Mouse (Mus musculus) embryonic facial prominence, embryonic 12.5 days (tissue): ENCODE measurements around the gene Rnps1. TPM values are rescaled to one million over a fixed set of nuclear protein-coding genes. Genes with fewer than 3 reads are reported as not detected.
"Not testable (repeated sequence)": the region's sequence is repeated elsewhere in the genome, so short reads cannot be mapped to it uniquely, and the experiment has no call there.

Experiments
- ATAC-seq: fragments of 200-750 bp; cut with Nextera tagmentation; 2 replicates; pipeline ENCODE4 v1.8.0; 2017; ENCODE audit not compliant: insufficient number of reproducible peaks, insufficient read depth, low FRiP score, low TSS enrichment
- H3K27ac ChIP-seq: fragments of 300-500 bp; sonication (generic); 2 replicates; pipeline ENCODE4 v1.5.1; 2016; ENCODE audit warnings: mild to moderate bottlenecking
- H3K27me3 ChIP-seq: fragments of 300-500 bp; sonication (generic); 2 replicates; pipeline ENCODE4 v1.6.1; 2016; ENCODE audit warnings: mild to moderate bottlenecking, moderate library complexity
- H3K36me3 ChIP-seq: fragments of 300-500 bp; sonication (generic); 2 replicates; pipeline ENCODE4 v1.6.1; 2016; ENCODE audit warnings: mild to moderate bottlenecking
- H3K4me1 ChIP-seq: fragments of 300-500 bp; sonication (generic); 2 replicates; pipeline ENCODE4 v1.6.1; 2016
- H3K4me2 ChIP-seq: fragments of 300-500 bp; sonication (generic); replicated peaks from 2 replicates; pipeline ENCODE4 v1.6.1; 2016; ENCODE audit warnings: mild to moderate bottlenecking, moderate library complexity
- H3K4me3 ChIP-seq: fragments of 300-500 bp; sonication (generic); 2 replicates; pipeline ENCODE4 v1.5.1; 2016; ENCODE audit warnings: mild to moderate bottlenecking
- H3K9ac ChIP-seq: fragments of 300-500 bp; sonication (generic); 2 replicates; pipeline ENCODE4 v1.6.1; 2016; ENCODE audit warnings: mild to moderate bottlenecking, moderate library complexity
- H3K9me3 ChIP-seq: fragments of 300-500 bp; sonication (generic); 2 replicates; pipeline ENCODE4 v1.6.1; 2016; ENCODE audit warnings: mild to moderate bottlenecking, moderate library complexity
- WGBS: fragments of 180-500 bp; shearing (Covaris S2); methylation state at CpG from one replicate; pipeline ENCODE4 v1.1.7; 2016; 5-methylcytosine and 5-hydroxymethylcytosine counted together
- polyA plus RNA-seq: library from polyadenylated mRNA; unstranded; fragments of >200 nt; fragmentation: Nextera tagmentation; extraction: Ambion mirVana; gene quantifications from 2 replicates; pipeline ENCODE4 v1.2.1, GENCODE M21; 2016

Rnps1 gene
- polyA plus RNA-seq, 1 experiment from 2014 or later = 336 TPM

DNA sequence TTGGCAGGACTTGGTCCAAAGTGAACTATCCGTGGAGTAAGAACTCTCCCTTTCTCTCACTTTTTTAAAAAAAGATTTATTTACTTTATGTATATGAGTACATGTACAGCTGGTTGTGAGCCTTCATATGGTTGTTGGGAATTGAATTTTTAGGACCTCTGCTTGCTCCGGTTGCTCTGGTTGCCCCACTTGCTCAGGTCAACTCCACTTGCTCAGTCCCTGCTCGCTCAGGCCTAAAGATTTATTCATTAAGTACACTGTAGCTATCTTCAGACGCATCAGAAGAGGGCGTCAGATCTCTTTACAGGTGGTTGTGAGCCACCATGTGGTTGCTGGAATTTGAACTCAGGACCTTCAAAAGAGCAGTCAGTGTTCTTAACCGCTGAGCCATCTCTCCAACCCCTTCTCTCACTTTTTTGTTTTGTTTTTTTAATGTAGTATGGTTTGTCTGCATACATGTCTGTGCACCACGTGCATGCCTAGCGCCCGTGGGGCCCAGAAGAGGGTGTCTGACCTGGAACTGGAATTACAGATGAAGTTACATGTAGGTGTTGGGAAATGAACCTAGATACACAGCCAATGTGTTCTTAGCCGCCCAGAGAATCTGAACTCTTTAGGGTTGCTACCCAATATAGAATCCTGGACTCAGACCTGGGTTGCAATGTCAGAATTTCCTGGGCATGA lies 41.3 kb downstream of the Rnps1 start:
- Histone ChIP-seq H3K27ac (peak overlapping the region; percentile 95; the same call in 1 of the 2 replicates), H3K4me3 (peak overlapping the region; percentile 76; the same call in 1 of the 2 replicates), H3K4me2 (peak overlapping the region; percentile 32; the same call in 1 of the 2 replicates), H3K36me3 (peaks cover 12% of the 10 kb centered on the region), H3K4me1 (peaks cover 12% of the 10 kb centered on the region; the same call in 1 of the 2 replicates)
- H3K9me3 ChIP-seq, H3K9ac ChIP-seq, ATAC-seq, H3K27me3 ChIP-seq: not testable (repeated sequence)
- 50% methylated on average over 10 of the region's 10 CpGs for WGBS

DNA sequence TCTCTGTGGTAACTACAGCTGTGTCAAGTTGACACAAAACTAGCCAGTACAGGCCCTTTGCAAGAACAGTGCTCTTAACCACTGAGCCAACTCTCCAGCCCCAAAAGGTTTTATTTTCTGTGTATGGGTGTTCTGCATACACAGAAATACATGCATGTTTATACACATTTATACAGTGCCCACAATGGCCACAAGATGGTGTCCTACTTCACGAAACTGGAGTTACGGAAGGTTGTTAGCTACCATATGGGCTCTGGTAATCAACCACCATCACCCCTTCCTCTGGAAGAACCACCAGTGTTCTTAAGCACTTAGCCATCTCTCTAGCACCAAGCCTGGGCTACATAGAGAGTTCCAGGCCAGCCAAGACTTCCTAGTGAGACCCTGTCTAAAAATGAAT lies 47.2 kb downstream of the Rnps1 start:
- 60% methylated on average over 2 of the region's 2 CpGs for WGBS
- no peak overlapping the region for H3K4me3 ChIP-seq

DNA sequence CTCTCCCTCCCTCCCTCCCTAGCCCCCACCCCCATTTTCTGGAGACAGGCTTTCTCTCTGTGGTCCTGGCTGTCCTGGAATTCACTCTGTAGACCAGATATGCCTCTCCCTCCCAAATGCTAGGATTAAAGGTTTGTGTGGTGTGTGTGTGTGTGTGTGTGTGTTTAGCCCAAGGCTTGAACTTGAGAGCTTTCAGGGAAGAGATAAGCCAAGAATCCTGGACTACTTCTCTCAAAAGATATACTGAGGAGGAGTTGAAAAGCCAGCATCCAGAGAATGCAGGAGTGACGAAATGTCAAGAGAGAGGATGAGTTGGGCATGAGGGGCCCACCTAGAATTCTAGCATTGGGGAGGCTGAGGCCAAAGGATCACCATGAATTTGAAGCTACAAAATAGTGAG lies 48.6 kb downstream of the Rnps1 start:
- Histone ChIP-seq H3K9me3 (no peaks in the 10 kb centered on the region), H3K27ac (no peak overlapping the region), H3K4me2 (no peak overlapping the region), H3K4me3 (no peak overlapping the region), H3K9ac (no peak overlapping the region), H3K27me3 (no peaks in the 10 kb centered on the region), H3K4me1 (no peaks in the 10 kb centered on the region), H3K36me3 (no peaks in the 10 kb centered on the region)
- ATAC-seq = no peak
- 75% methylated on average over 1 of the region's 1 CpGs for WGBS

More for the DNA sequence above, 47.2 kb downstream of the Rnps1 start:
- ATAC-seq = no peak
- H3K27ac ChIP-seq = no peak overlapping the region
- H3K9me3 ChIP-seq = no peaks in the 10 kb centered on the region
- H3K27me3 ChIP-seq = no peaks in the 10 kb centered on the region
- no peaks in the 10 kb centered on the region for H3K36me3 ChIP-seq
- no peak overlapping the region for H3K9ac ChIP-seq
- no peak overlapping the region for H3K4me2 ChIP-seq
- no peaks in the 10 kb centered on the region for H3K4me1 ChIP-seq

DNA sequence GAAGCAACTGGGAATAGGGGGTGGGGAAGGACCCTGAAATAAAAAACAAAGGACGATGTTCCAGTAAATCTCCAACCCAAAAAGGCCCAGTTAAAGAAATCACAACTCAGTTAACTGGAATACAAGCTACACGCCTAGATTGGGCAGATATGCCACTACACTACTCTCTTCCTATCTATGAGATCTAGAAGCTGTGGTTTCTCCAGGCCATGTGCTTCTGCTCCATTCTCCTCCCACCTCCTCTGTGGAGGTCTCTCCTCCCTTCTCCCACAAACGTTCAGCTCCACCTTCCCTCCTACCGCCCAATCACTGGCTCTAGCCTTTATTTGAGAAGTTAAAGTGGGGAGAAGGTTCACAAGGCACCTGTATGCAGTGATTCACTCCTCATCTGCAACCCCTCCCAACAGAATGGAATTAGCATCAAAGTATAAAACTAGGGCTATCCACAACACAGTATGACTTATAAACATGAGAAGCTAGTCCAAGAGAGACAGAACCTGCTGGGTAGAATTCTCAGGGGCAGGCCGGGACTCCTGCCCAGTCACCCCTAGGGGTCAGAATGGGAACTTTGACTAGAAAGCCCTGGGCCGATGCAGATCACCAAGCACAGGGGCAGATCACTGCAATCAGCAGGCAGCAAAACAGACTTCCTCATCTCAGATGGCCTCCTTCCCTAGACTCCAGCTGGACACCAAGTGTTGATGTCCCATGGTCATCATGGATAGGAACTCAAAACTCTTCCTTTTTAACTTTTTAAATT lies 49.2 kb downstream of the Rnps1 start:
- Histone ChIP-seq H3K36me3 (no peaks in the 10 kb centered on the region), H3K4me1 (no peaks in the 10 kb centered on the region), H3K4me3 (no peak overlapping the region), H3K27ac (no peak overlapping the region), H3K4me2 (no peak overlapping the region), H3K27me3 (no peaks in the 10 kb centered on the region), H3K9ac (no peak overlapping the region), H3K9me3 (no peaks in the 10 kb centered on the region)
- 56% methylated on average over 6 of the region's 6 CpGs for WGBS
- no peak for ATAC-seq

DNA sequence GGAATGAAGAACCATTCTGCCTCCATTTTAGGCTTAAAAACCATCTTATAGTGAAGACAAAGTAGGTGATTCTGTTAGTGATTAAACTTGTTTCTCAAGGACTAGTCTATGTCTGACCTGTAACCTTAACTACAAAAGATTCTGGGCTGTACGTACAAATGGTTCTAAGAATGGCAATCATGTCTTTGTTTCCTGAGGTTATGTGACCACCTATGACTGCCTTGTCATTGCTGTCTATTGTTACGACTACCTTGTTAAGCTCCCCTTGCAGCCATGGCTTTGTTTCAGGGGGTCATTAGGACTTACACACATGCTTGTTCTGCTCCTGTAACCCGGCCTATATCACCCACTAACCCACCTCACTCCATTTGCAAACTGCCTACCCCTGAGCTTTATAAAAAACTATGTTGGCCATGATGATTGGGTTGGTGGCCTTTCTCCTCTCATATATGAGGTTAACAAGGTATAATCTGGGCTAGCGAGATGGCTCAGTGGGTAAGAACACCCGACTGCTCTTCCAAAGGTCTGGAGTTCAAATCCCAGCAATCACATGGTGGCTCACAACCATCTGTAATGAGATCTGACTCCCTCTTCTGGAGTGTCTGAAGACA lies 54.4 kb downstream of the Rnps1 start:
- 88% methylated on average over 5 of the region's 5 CpGs for WGBS
- Histone ChIP-seq H3K36me3 (peaks cover 12% of the 10 kb centered on the region; the same call in 1 of the 2 replicates), H3K4me1 (peaks cover 24% of the 10 kb centered on the region), H3K27me3 (no peaks in the 10 kb centered on the region), H3K4me3 (no peak overlapping the region), H3K9ac (no peak overlapping the region), H3K27ac (no peak overlapping the region), H3K4me2 (no peak overlapping the region), H3K9me3 (no peaks in the 10 kb centered on the region)
- no peak for ATAC-seq

DNA sequence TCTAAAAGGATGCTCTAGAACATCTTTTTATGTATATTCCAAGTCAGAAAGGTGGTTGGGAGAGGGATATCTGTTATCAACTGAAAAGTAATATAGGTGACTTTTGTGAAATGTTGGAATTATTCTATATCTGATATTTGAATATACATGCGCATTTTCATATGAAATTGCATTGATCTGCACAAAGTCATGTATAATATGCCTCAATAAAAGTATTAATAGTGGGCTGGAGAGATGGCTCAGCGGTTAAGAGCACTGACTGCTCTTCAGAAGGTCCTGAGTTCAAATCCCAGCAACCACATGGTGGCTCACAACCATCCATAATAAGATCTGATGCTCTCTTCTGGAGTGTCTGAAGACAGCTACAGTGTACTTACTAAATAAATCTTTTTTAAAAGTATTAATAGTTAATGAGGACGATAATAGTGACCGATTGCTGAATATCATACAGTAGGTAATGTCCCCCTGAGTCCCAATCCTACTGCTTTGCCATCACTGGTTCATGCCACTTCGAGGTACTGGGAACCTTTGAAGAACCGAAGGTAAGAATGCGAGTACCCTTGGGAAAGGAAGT lies 55.1 kb downstream of the Rnps1 start:
- Histone ChIP-seq H3K9ac (peak overlapping the region; percentile 45), H3K36me3 (peaks cover 19% of the 10 kb centered on the region), H3K4me3 (peak overlapping the region; percentile 85), H3K27ac (peak overlapping the region; percentile 77), H3K27me3 (no peaks in the 10 kb centered on the region), H3K4me1 (peaks cover 24% of the 10 kb centered on the region), H3K4me2 (peak overlapping the region; percentile 99), H3K9me3 (no peaks in the 10 kb centered on the region)
- 18% methylated on average over 7 of the region's 7 CpGs for WGBS
- ATAC-seq = 0 out of 2 replicates have a peak, but pooled peaks have one; percentile 0

DNA sequence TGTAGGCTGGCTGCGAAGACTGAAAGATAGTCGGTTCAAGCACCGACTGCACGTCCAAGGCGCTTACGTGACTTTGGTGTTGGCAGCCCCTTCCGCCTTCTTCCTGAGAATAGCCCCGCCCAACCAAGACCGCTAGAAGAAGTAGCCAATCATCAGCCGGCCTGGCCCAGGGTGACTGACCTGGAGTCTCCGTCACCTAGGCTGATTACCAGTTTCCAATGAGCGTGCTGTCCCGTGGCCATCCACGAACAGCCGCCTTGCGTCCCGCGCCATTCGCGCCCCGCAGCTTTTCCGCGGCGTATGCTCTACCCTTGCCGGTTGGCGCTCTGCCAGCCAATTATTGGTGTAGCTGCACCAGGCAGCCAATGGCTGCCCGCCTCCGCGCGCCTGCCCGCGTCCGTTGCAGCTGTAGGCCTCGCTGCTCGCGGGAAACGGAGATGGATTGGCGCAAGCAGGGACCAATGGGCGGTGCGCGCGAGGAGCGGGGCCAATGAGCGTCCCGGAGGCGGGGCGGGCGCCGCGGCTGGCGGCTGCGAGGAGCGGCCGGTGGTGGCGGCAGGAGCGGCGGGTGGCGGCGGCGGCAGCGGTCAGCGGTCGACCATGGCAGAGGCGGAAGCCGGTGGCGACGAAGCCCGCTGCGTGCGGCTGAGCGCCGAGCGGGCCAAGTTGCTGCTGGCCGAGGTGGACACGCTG lies 55.7 kb downstream of the Rnps1 start, which contains the start of the genes E4f1 and Pgp:
TSS of gene E4f1 (minus strand) at position 404 of the 693 bp plus-strand sequence.
TSS of gene Pgp (plus strand) at position 483 of the 693 bp plus-strand sequence.
- peaks cover 24% of the 10 kb centered on the region for H3K4me1 ChIP-seq
- peak within 1 kb of the TSS; percentile 85 for H3K4me3 ChIP-seq
- H3K27me3 ChIP-seq = no peaks in the 10 kb centered on the region
- H3K9ac ChIP-seq = peak within 1 kb of the TSS; percentile 88
- WGBS = under 1% methylated on average over 58 of the region's 75 CpGs
- peak; percentile 97 for ATAC-seq
- peaks cover 25% of the 10 kb centered on the region for H3K36me3 ChIP-seq
- H3K4me2 ChIP-seq = peak within 1 kb of the TSS; percentile 99
- peak within 1 kb of the TSS; percentile 77 for H3K27ac ChIP-seq
- no peaks in the 10 kb centered on the region for H3K9me3 ChIP-seq

DNA sequence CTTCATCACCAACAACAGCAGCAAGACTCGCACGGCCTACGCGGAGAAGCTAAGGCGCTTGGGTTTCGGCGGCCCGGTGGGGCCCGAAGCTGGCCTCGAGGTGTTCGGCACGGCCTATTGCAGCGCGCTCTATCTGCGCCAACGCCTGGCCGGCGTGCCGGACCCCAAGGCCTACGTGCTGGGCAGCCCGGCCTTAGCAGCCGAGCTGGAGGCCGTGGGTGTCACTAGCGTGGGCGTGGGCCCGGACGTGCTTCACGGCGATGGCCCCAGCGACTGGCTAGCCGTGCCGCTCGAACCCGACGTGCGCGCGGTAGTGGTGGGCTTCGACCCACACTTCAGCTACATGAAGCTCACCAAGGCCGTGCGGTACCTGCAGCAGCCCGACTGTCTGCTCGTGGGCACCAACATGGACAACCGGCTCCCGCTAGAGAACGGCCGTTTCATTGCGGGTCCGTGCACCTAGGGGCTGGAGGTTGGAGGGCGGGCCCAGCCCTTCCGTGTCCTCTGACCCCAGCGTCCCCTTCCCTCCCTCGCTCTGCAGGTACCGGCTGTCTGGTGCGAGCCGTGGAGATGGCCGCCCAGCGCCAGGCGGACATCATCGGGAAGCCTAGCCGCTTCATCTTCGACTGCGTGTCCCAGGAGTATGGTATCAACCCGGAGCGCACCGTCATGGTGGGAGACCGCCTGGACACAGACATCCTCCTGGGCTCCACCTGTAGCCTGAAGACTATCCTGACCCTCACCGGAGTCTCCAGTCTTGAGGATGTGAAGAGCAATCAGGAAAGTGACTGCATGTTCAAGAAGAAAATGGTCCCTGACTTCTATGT lies 56.5 kb downstream of the Rnps1 start:
- H3K36me3 ChIP-seq = peaks cover 34% of the 10 kb centered on the region
- H3K4me1 ChIP-seq = peaks cover 24% of the 10 kb centered on the region
- WGBS = 1% methylated on average over 68 of the region's 68 CpGs
- H3K9ac ChIP-seq = peak overlapping the region; percentile 88
- H3K27me3 ChIP-seq = no peaks in the 10 kb centered on the region
- H3K4me3 ChIP-seq = peak overlapping the region; percentile 85
- peak overlapping the region; percentile 77 for H3K27ac ChIP-seq
- 0 out of 2 replicates have a peak, but pooled peaks have one; percentile 5 for ATAC-seq
- no peaks in the 10 kb centered on the region for H3K9me3 ChIP-seq
- peak overlapping the region; percentile 99 for H3K4me2 ChIP-seq

DNA sequence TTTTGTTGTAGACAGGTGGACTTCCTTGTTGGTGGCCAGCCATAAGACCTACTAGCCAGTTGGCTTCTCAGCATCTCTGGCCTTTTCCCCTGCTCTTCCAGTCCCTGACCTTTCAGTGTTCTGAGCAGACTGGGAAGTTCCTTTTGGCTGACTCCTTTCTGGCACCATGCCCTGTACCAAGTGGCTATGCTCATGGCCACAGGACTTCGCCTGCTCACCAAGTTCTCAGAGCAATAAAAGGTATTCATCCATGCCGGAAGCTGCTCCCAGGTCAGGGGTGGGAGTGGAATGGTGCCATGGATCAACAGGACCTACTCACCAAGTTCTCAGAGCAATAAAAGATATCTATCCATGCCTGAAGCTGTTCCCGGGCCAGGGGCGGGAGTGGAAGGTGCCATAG lies 58.1 kb downstream of the Rnps1 start:
- WGBS = 87% methylated on average over 4 of the region's 4 CpGs
- Histone ChIP-seq H3K4me1 (peaks cover 26% of the 10 kb centered on the region), H3K9me3 (no peaks in the 10 kb centered on the region), H3K9ac (no peak overlapping the region), H3K4me3 (no peak overlapping the region), H3K27me3 (no peaks in the 10 kb centered on the region), H3K4me2 (peak overlapping the region; percentile 99), H3K36me3 (peaks cover 48% of the 10 kb centered on the region), H3K27ac (no peak overlapping the region)
- ATAC-seq = no peak

DNA sequence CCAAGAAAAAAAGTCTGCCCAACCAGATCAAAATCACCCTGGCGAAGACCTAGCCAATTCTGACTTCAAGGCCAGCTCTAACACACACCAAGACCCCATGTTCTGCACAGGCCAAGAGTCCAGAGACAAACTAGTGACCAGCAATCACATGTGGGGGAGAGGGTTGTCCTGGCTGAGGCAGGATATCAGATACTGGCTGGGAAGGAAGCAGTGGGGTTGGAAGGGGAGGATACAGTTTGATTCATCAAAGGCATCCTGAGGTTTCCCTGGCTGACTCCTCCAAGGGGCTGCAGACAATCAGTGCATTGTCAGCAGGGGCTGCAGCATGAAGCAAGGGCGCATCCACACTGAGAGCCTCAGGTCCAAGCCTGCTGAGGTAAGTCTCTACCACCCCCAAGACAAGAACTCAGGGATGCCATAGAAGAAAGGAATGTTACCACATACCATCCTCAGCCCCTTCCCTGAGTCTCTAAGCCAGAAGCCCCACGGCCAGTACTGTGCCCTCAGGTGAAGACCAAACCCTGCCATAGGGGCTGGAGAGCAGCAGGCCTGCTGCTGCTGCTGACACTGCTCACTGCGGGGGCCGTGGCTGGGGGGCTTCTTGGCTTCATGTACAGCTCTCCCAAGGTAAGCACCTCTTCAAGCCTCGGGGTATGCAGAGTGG lies 59.4 kb downstream of the Rnps1 start, which contains the start of gene Bricd5:
TSS of gene Bricd5 (plus strand) at position 273 of the 664 bp plus-strand sequence.
- Histone ChIP-seq H3K4me1 (peaks cover 34% of the 10 kb centered on the region), H3K27me3 (no peaks in the 10 kb centered on the region), H3K9ac (no peak within 1 kb of the TSS; the same call in 1 of the 2 replicates), H3K4me3 (no peak within 1 kb of the TSS), H3K36me3 (peaks cover 48% of the 10 kb centered on the region), H3K27ac (0 out of 2 replicates have a peak within 1 kb of the TSS, but pooled peaks have one; percentile 20), H3K9me3 (no peaks in the 10 kb centered on the region), H3K4me2 (peak within 1 kb of the TSS; percentile 99; the same call in 1 of the 2 replicates)
- WGBS = 63% methylated on average over 6 of the region's 6 CpGs
- ATAC-seq = no peak
